Mouse (Mus musculus) erythroblast, adult 5-6 weeks (primary cell): ENCODE results near the gene Gtf2h4. TPM values are rescaled to one million over a fixed set of nuclear protein-coding genes. Genes with fewer than 3 reads are reported as not detected.

Experiments
- ATAC-seq: replicated peaks from 2 replicates; pipeline ENCODE4 v1.8.0; 2016; ENCODE audit warnings: moderate number of reproducible peaks, mild to moderate bottlenecking, moderate TSS enrichment, inconsistent platforms; ENCODE audit not compliant: poor library complexity, low FRiP score, severe bottlenecking
- total RNA-seq, 2 experiments: library from RNA; stranded (forward) in 1 of 2; stranded (reverse) in 1 of 2; fragments of 150-400 nt in 1 of 2; fragments of 200-764, 138-1000 nt in 1 of 2; gene quantifications; 2 replicates each; pipeline versions ENCODE4 v1.2.3 to v1.2.4; 2015 to 2017; ENCODE audit warnings: low replicate concordance in 2 of 2

The Gtf2h4 gene
- total RNA-seq, 2 experiments from 2014 or later, result 2.6 to 3.3 TPM

DNA sequence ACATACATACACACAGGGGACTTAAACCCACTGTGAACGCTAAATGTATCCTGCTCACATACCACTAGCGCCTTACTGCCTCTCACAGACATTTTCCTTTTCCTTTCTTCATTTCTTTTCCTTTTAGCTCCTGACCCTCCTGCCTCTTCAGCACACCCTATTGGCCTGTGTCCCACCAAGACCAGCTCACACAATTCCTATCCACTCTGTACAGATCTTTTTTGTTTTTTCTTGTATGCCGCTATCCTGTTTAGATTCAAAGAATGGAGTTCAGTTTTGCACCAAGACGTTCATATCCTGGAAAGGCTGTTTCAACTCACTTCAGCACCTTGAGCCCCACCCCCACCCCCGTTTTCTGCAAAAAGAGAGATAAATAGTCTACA is 25.0 kb upstream of the Gtf2h4 start:
- no peak for ATAC-seq

DNA sequence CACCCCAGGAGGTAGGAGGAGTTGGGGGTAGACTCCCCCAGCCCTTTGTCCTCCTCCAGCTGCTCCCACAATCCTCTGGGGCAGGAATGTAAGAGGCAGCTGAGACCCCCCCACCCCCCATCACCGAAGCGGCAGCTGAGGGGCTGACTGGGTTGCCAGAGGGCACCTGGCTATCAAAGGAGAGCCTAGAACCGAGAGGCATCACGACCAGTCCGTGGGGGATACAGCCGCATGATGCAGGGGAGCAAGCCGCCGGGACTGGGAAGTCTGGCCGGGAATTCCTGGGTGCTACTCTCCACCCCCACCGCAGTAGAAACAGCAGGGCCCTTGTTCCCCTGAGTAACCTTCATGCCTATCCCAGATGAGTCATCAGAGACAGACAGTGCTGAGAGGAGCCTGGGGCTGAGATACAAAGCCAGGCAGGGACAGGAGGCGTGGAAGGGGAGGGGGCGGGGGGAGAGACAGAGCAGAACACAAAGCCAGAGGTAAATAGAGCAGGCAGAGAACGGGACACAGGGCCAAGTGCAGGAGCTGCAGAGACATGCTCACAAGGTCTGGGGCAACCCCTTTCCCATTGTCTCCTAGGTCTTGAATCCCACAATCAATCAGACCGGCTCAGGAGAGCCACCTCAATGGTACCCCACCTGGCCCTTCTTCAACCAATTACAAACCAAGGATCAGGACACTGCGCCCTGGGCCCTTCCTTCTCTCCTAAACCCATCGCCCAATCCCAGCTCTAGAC is 24.4 kb upstream of the Gtf2h4 start:
- no peak for ATAC-seq

DNA sequence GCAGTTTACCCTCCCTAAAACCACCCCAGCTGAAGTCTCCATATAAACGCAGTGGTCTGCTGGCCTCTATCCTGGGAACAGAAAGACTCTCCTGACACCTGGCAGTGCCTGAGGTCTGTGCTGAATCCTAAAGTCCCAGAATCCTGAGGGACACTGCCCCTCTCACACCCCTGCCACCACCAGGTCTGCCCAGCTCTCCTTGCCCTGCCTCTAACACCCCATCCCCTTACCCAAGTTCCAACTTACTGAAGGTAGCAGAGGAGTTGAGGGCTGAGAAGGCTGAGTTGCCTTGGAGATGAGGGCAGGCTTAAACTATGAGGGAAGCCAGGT is 23.9 kb upstream of the Gtf2h4 start:
- no peak for ATAC-seq

DNA sequence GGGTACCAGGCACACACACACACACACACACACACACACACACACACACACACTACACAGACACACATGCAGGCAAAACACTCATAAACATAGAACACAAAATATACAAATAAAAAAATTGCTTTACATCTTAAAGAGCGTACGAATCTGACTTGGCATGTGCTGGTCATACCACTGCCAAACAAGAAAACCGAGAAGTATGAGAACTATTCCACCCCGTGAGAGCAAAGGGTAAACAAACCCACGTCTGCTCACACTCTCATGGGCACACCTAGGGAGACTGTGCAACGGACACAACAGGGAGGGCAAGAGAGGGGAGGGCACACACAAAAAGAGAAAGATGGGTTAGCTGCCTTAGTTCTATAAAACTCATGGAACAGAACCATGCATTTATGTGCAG is 23.2 kb upstream of the Gtf2h4 start:
- no peak for ATAC-seq

DNA sequence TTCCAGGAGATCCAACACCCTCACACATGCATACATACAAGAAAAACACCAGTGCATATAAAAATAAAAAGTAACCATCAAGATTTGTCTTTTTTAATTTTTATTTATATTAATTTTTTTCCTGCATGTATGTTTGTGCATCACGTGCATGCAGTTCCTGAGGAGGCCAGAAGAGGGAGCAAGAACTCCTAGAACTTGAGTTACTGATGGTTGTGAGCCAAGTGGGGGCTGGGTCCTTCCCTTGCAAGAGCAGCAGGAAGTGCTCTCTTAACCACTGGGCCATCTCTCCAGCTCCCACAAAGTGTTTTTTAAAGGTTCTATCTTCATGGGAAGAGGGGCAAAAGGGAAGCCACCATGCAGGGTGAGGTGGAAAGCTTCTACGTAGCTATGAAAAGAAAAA is 21.8 kb upstream of the Gtf2h4 start:
- no peak for ATAC-seq

DNA sequence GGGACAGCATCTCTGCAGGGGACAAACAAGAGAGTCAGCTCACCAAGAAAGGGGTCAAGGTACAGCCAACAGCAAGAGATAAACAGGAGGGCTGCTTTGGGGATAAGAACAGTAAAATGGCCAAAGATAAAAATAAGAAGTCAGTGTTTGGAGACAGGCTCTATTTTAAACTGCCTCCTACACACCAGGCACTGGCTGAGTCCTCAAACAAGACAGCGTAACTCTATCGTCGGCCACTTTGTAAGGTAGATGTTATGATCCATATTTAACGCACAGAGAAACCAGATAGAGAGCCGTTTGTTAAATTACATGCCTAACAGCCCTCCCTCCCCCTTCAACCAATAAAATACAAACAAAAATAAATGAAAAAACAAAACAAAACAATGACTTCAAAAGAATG is 20.4 kb upstream of the Gtf2h4 start:
- no peak for ATAC-seq

DNA sequence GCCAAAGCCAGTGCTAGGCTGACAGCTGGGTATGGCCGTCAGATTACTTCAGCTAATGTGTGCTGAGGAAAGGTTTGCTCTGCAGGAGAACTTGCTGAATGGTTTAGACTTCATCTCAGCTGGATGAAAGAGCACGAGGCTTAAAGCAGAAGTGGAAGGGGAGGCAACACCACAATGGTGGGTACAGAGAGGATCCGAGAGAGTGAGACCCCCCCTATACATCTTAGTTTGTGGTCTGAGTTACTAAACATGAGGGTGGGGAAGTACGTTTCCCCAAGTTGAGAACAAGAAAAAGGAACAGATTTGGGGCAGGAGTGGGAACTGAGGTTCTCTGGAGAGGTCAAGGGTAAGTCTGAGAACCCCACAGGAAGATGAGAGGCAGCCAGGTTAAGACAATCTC is 18.8 kb upstream of the Gtf2h4 start:
- no peak for ATAC-seq

DNA sequence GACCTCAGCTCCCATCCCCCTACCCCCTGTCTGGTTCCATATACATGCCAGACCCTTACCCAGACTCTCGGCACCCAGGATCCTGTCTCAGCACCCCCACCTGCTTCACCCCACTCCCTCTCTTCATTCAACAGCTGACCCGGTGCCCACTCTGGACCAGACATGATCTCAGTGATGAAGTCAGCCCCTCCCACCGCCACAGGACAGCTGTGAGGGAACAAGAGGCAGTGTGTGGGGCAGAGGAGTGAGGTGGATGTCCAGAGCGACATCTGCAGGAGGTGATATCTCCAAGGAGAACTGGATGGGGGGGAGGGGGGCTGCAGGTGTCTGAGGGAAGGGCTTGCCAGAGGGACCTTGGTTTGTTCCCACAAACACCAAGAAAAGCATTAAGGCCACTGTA is 18.3 kb upstream of the Gtf2h4 start:
- ATAC-seq, result no peak

DNA sequence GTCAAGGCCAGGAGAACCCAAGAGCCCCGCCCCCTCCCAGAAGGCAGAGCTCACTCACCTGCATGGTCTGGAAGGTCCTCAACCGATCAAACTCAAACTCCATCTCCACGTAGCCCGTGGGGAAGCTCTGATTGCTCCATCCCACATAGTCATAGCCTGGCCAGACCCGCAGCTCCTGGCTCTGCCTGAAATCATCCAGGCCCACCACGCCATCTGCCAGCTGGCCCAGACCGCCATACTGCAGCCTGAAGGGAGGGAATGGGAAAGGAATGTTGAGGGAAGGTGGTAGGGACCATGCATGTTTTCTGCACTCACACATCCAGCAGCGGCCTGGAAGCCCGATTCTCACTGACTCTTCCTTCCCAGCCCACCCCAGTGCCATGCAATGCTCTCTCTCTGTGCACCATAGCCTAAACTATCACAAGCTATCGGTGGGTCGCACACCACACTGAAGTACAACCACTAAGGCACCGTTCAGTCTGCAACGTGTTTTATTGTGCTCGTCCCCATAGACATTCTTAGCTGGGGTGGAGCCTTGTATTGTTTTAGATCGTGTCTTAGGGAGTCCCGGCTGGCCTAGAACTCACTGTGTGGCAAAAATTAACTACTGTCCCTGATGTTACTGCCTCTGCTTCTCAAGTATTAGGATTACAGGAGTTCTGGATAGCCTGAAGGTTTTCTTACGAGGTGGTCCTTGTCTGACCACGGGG is 16.6 kb upstream of the Gtf2h4 start:
- no peak for ATAC-seq

DNA sequence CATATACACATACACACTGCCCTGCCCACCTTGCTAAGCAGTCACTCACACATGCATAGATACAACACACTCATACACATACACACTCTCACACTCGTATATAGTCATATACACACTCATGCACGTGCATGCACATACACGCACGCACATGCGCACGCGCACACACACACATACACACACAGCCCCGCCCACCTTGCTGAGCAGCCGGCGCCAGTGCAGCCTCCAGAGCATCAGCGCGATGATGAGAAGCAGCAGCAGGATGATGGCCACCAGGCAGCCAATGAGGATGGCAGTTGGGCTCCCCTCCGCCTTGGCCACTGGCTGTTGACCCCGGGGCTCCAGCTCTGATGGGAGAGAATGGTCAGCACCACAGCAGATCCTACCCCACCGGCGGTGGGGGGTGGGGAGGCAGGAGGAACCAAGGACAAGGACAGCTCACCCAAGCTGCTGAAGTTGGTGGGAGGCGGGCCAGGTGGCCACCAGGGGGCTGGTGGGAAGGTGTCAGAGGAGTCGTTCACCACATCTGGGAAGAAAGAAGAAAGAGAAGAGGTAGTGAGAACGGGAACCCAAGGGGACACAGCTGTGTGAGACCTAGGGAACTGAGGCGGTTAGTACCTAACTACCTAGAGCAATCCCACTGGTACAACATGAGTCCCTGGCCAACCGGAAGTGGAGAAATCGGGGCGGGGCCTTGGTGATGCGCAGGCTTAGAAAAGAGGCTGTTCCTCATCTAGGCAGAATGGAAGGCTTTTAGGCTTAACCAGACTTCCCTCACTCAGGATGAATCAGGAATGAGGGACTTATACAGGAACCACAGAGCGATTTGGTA is 15.0 kb upstream of the Gtf2h4 start:
- no peak for ATAC-seq

DNA sequence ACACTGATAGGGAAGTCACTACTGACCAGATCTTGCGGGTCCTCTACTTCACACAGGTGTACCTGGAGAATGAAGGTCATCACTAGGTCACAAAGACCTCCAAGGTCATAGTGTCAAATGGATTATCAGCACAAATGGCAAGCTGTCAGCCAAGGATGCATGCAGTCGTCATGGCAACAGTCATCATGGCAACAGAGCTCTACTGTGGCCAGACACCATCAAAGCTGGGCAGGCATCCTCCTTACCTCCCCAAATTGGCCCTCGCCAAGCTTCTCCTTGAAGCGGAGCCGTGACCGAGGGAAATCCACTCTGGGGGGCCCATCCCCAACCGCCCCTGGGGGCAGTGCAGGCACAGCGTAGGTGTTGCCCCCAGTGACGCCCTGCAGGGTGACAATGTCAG is 11.5 kb upstream of the Gtf2h4 start:
- ATAC-seq, result no peak

DNA sequence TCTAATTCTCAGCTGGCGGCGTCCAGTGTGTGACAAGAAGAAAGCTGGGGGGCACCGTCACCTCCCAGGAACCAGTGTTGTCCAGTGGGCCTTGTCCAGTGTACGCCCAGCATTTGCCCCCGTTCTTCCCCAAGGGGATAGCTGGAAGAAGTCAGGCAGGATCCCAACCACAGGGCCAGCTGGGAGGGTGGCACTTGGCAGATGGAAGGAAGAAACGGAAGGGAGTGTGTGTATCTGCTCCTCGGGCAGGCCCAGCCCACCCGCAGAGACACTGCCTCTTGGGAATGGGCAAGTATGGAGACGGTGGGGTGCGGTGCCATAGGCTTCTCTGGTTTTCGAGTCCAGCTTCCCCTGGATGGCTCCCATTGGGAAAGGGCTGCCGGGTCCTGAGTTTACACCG is 8.4 kb upstream of the Gtf2h4 start:
- no peak for ATAC-seq

DNA sequence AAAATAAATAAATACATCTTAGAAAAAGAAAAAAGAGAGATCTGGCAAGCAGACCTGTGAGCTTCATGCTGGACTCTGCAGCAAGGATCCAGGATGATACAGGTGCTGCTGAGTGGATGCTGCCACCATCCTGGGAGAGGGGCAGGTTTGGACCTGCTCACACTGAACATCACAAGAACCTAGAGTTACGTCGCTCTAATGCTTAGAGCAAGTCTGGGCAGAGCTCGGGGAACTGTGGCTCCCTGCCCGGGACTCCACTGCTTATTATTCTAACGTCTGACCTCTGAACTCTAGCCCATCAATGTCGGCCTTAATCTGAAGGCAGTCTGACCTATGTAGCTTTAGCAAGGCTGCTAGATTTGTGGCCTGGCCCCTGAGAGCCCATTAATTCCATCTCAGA is 7.1 kb upstream of the Gtf2h4 start:
- ATAC-seq, result no peak

DNA sequence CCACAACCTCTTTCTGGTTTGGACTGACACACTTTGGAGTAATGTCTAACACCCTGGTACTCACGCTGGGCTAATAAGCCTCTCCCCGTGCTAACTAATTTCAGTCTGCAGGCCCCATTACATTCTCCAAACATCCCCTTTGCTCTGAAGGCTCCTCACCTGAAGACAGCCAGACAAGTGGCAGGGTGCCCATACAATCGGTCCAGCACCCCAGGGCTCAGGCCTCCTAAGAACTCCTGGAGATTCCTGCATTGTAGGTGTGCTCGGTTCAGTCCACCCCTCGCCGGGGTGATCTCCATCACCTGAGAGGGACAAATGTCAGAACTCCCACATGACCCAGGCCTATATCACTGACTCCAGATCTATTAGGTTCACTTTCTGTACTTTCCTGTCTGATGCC is 1.0 kb downstream of the Gtf2h4 start:
- no peak for ATAC-seq

DNA sequence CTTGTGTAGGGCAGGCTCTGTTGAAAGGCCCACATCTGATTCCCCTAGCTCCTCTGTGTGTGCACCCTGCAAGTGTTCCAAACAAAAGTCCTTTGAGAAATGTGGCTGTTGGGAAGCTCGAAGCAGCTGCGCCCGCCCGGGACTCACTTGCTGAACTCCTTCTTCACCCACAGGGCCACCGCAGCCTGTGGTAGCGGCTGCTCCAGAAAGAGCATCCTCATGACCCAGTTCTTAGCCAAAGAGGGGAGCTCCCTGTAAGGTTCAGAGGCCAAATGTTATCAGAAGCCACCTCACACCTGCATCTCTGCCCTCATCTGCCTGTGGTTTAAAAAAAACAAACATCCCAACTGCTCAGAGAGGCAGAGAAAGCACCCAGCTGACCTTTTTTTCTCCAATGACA is 1.7 kb downstream of the Gtf2h4 start:
- no peak for ATAC-seq

DNA sequence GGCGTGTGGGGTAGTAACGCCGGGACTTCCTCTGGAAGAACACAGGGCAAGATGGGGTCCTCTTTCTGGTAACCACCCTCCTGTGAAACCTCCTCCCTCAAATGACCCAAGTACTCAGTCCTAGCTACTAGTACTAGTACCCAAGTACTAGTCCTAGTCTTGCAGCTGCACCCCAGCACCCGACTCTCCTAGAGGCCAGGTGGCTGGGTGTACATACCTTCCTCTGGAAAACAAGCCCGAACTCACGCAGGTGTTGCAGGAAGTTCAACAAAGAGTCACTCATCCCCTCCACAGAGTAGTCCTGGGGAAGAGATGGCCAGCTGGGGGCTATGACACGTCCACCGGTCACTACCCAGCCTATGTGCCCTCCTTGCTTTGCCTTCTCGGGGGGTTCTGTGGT is 3.8 kb downstream of the Gtf2h4 start:
- ATAC-seq, result no peak

DNA sequence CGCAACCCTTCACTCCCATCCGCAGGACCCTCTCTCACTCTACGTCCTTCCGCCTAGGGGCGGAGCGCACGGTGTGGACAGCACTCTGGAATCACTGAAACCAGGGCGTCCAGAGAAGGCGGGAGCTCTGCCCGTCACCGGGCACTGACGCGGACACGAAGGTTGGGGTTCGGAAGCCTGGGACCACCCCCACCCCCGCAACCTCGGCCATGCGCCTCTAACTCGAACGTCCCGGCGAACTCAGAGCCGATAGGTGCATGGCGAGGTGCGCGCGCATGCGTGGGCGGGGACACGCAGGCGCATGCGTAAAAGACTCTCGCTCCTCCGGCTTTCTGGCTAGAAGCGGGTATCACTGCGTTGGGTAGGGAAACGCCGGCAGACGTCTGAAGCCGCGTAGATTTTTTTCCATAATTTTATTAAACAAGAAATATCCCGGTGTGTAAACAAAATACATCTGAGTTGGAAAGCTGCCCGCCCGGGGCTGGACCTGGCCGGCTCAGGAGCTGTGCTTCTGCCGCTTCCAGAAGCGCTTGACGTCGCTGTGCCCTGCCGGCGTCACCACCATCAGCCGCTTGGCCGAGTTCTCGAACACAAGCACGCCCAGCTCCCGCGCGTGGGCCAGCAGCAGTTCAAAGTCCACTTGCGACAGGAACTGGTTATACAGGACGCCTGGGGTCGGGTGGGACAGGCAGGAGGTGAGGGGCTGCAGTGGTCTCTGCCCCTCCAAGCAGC is 6.0 kb downstream of the Gtf2h4 start, which contains the start of gene Vars2:
TSS of gene Vars2 (minus strand) at position 259 of the 732 bp plus-strand sequence.
- ATAC-seq, result peak; percentile 92

DNA sequence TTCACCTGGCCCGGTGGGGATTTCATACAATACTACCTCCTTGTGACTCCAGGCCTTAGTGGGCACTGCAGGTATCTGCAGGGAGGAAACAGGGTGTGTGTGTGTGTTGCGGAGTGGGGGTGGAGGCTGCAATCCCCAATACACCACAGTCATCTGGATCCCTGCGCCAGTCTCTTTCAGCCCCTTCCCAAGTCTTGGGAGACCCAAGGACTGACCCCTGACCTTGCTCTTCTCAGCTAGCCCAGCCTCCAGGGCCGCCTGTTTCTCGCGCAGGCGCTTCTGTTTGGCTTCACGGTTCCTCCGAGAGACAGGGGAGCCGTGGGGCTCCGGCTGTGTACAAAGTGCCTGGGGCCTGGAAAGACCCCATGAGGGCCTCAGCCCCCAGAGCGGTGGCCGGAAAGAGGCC is 6.7 kb downstream of the Gtf2h4 start:
- ATAC-seq, result no peak

DNA sequence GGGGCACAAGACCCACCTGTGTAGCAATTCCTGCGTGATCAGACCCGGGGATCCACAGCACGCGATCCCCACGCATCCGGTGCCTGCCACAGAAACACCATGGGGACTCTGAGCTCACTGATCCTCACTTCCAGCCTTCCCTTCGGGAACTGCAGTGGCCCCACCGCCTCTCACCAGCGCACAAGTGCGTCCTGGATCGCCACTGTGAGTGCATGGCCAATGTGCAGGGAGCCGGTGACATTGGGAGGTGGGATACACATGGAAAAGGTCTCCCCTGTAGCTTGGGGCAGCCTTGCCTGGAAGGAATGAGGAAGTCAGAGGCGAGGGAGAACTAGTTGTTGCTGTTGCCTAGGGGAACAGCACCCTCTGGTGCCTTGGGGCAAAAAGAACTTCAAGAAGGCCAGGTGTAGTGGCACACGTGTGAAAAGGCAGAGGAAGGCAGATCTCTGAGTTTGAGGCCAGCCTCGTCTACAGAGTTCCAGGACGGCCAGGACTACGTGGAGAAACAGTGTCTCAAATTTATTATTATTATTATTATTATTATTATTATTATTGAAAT is 7.5 kb downstream of the Gtf2h4 start:
- no peak for ATAC-seq

DNA sequence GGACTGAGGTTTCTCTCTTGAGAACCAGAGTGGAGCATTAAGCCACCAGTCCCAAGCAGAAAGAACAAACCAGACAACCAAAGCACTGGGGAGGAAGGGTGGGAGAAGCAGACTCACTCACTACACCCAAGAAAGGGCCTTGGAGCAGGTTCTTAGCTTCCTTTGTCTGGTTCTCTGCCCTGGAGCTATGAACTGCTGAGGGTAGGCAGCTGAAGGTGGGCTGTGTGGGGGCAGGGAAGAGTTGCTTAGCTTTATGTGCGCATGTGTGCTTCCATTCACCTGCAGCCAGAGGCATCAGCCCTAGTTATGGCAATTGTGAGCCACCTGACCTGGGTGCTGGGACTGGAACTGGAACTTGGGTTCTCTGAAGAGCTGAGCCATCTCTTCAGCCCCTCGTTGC is 20.5 kb downstream of the Gtf2h4 start:
- no peak for ATAC-seq
